Mouse (Mus musculus) MEL (cell line): Measurements from ENCODE around the gene Tfb1m. TPM values are rescaled to one million over a fixed set of nuclear protein-coding genes. Genes with fewer than 3 reads are reported as not detected.
A peak's percentile ranks its signal among the peaks of the same experiment; 100 is the strongest.

Experiments used
- DNase-seq: peaks from one replicate; pipeline ENCODE4 v3.0.0; 2011; ENCODE audit warnings: low read depth, low spot score
- H3K27ac ChIP-seq: 2 replicates; pipeline ENCODE4 v1.5.1; 2012; ENCODE audit warnings: low read depth, mild to moderate bottlenecking, control low read depth, low read length, moderate library complexity; ENCODE audit not compliant: control insufficient read depth
- H3K27me3 ChIP-seq, 2 experiments: fragments of 150-350 bp in 1 of 2; sonication (generic) in 1 of 2; 2 replicates each; pipeline ENCODE4 v1.6.1; 2012; ENCODE audit warnings: low read length in 2 of 2, mild to moderate bottlenecking in 2 of 2, improper control_type of control experiment in 1 of 2, moderate library complexity in 1 of 2; ENCODE audit not compliant: insufficient read depth in 2 of 2, control insufficient read depth in 1 of 2
- H3K36me3 ChIP-seq, 2 experiments: 2 replicates each; pipeline ENCODE4 v1.6.1; 2012 to 2014; ENCODE audit warnings: low read length in 2 of 2, improper control_type of control experiment in 1 of 2, inconsistent platforms in 1 of 2, mild to moderate bottlenecking in 1 of 2; ENCODE audit not compliant: insufficient read depth in 2 of 2, control insufficient read depth in 1 of 2
- H3K4me1 ChIP-seq, 2 experiments: fragments of 150-350 bp in 1 of 2; sonication (generic) in 1 of 2; 2 replicates each; pipeline ENCODE4 v1.6.1; 2012; ENCODE audit warnings: low read length in 2 of 2, improper control_type of control experiment in 1 of 2, mild to moderate bottlenecking in 1 of 2; ENCODE audit not compliant: insufficient read depth in 2 of 2, control insufficient read depth in 1 of 2
- H3K4me3 ChIP-seq, 2 experiments: fragments of 150-350 bp in 1 of 2; sonication (generic) in 1 of 2; 2 replicates each; pipeline ENCODE4 v1.5.1; 2012; ENCODE audit warnings: low read depth in 2 of 2, low read length in 2 of 2, mild to moderate bottlenecking in 2 of 2, moderate library complexity in 2 of 2, control low read depth in 1 of 2, improper control_type of control experiment in 1 of 2; ENCODE audit not compliant: control insufficient read depth in 1 of 2, insufficient read depth in 1 of 2
- H3K79me2 ChIP-seq: 2 replicates; pipeline ENCODE4 v1.6.1; 2012; ENCODE audit warnings: mild to moderate bottlenecking, low read length, moderate library complexity; ENCODE audit not compliant: control insufficient read depth, poor library complexity, insufficient read depth
- H3K9ac ChIP-seq: 2 replicates; pipeline ENCODE4 v1.6.1; 2012; ENCODE audit warnings: low read depth, mild to moderate bottlenecking, control low read depth, low read length, moderate library complexity; ENCODE audit not compliant: control insufficient read depth, poor library complexity, severe bottlenecking
- H3K9me3 ChIP-seq: fragments of 150-350 bp; sonication (generic); replicated peaks from 2 replicates; pipeline ENCODE4 v1.6.1; 2012; ENCODE audit warnings: mild to moderate bottlenecking, low read length, improper control_type of control experiment, moderate library complexity; ENCODE audit not compliant: insufficient read depth
- CHD2 ChIP-seq: IDR thresholded peaks from 2 replicates; pipeline ENCODE4 v1.6.1; 2011; ENCODE audit warnings: low read length, improper control_type of control experiment
- CTCF ChIP-seq, 3 experiments: IDR thresholded peaks in 2 of 3; conservative IDR thresholded peaks in 1 of 3; 2 replicates each; pipeline ENCODE4 v1.5.1; 2011 to 2012; ENCODE audit warnings: low read length in 3 of 3, low read depth in 2 of 3, mild to moderate bottlenecking in 2 of 3, improper control_type of control experiment in 1 of 3, inconsistent platforms in 1 of 3, mixed read lengths in 1 of 3, moderate library complexity in 1 of 3; ENCODE audit not compliant: control insufficient read depth in 1 of 3, insufficient read depth in 1 of 3, poor library complexity in 1 of 3, severe bottlenecking in 1 of 3
- ELF1 ChIP-seq: IDR thresholded peaks from 2 replicates; pipeline ENCODE4 v1.6.1; 2014; ENCODE audit warnings: low read depth, mild to moderate bottlenecking, inconsistent platforms, low read length, improper control_type of control experiment, moderate library complexity
- EP300 ChIP-seq, 2 experiments: IDR thresholded peaks; 2 replicates each; pipeline ENCODE4 v1.6.1; 2011; ENCODE audit warnings: improper control_type of control experiment in 2 of 2, low read length in 2 of 2, low read depth in 1 of 2, mild to moderate bottlenecking in 1 of 2
- ETS1 ChIP-seq: IDR thresholded peaks from 2 replicates; pipeline ENCODE4 v1.6.1; 2012; ENCODE audit warnings: low read depth, mild to moderate bottlenecking, inconsistent platforms, low read length, improper control_type of control experiment, moderate library complexity
- GATA1 ChIP-seq: IDR thresholded peaks from 2 replicates; pipeline ENCODE4 v1.6.1; 2011; ENCODE audit warnings: low read depth, low read length, improper control_type of control experiment
- HCFC1 ChIP-seq: IDR thresholded peaks from 2 replicates; pipeline ENCODE4 v1.6.1; 2012; ENCODE audit warnings: low read depth, mild to moderate bottlenecking, inconsistent platforms, low read length, improper control_type of control experiment, moderate library complexity
- KAT2A ChIP-seq: conservative IDR thresholded peaks from 2 replicates; pipeline ENCODE4 v1.6.1; 2012; ENCODE audit warnings: low read depth, low read length, improper control_type of control experiment, inconsistent platforms
- MAFK ChIP-seq: IDR thresholded peaks from 2 replicates; pipeline ENCODE4 v1.6.1; 2011; ENCODE audit warnings: low read depth, mild to moderate bottlenecking, low read length, improper control_type of control experiment, borderline replicate concordance
- MAZ ChIP-seq: IDR thresholded peaks from 2 replicates; pipeline ENCODE4 v1.6.1; 2012; ENCODE audit warnings: low read depth, mild to moderate bottlenecking, inconsistent platforms, low read length, improper control_type of control experiment
- MEF2A ChIP-seq: IDR thresholded peaks from 2 replicates; pipeline ENCODE4 v1.6.1; 2014; ENCODE audit warnings: low read depth, mild to moderate bottlenecking, inconsistent platforms, low read length, improper control_type of control experiment; ENCODE audit not compliant: poor library complexity, insufficient replicate concordance, severe bottlenecking; ENCODE audit errors: extremely low read depth
- MYB ChIP-seq: IDR thresholded peaks from 2 replicates; pipeline ENCODE4 v1.6.1; 2011; ENCODE audit warnings: mild to moderate bottlenecking, low read depth, low read length, improper control_type of control experiment
- NRF1 ChIP-seq: IDR thresholded peaks from 2 replicates; pipeline ENCODE4 v1.6.1; 2014; ENCODE audit warnings: low read depth, mild to moderate bottlenecking, inconsistent platforms, low read length, improper control_type of control experiment, moderate library complexity; ENCODE audit not compliant: poor library complexity, insufficient read depth, severe bottlenecking
- POLR2AphosphoS5 ChIP-seq: IDR thresholded peaks from 2 replicates; pipeline ENCODE4 v1.6.1; 2012; ENCODE audit warnings: low read depth, borderline replicate concordance, mild to moderate bottlenecking, inconsistent platforms, low read length, moderate library complexity, mixed read lengths
- RCOR1 ChIP-seq: IDR thresholded peaks from 2 replicates; pipeline ENCODE4 v1.6.1; 2012; ENCODE audit warnings: low read depth, mild to moderate bottlenecking, inconsistent platforms, low read length, improper control_type of control experiment
- SIN3A ChIP-seq: IDR thresholded peaks from 2 replicates; pipeline ENCODE4 v1.6.1; 2012; ENCODE audit warnings: low read length, improper control_type of control experiment, inconsistent platforms
- SMC3 ChIP-seq: IDR thresholded peaks from 2 replicates; pipeline ENCODE4 v1.6.1; 2011; ENCODE audit warnings: low read depth, low read length, improper control_type of control experiment
- TCF12 ChIP-seq: IDR thresholded peaks from 2 replicates; pipeline ENCODE4 v1.6.1; 2014; ENCODE audit warnings: low read depth, mild to moderate bottlenecking, inconsistent platforms, low read length, improper control_type of control experiment, moderate library complexity
- UBTF ChIP-seq: IDR thresholded peaks from 2 replicates; pipeline ENCODE4 v1.6.1; 2012; ENCODE audit warnings: low read depth, mild to moderate bottlenecking, inconsistent platforms, low read length, improper control_type of control experiment, moderate library complexity, borderline replicate concordance; ENCODE audit not compliant: insufficient read depth
- USF2 ChIP-seq, 2 experiments: IDR thresholded peaks; 2 replicates each; pipeline ENCODE4 v1.6.1; 2011 to 2012; ENCODE audit warnings: improper control_type of control experiment in 2 of 2, low read length in 2 of 2, borderline replicate concordance in 1 of 2, inconsistent platforms in 1 of 2, low read depth in 1 of 2, mild to moderate bottlenecking in 1 of 2; ENCODE audit not compliant: insufficient read depth in 1 of 2
- ZC3H11A ChIP-seq: IDR thresholded peaks from 2 replicates; pipeline ENCODE4 v1.6.1; 2012; ENCODE audit warnings: low read depth, mild to moderate bottlenecking, inconsistent platforms, low read length, improper control_type of control experiment
- ZKSCAN1 ChIP-seq: IDR thresholded peaks from 2 replicates; pipeline ENCODE4 v1.6.1; 2012; ENCODE audit warnings: low read depth, mild to moderate bottlenecking, inconsistent platforms, low read length, improper control_type of control experiment, moderate library complexity
- ZNF384 ChIP-seq: IDR thresholded peaks from 2 replicates; pipeline ENCODE4 v1.6.1; 2012; ENCODE audit warnings: low read depth, mild to moderate bottlenecking, inconsistent platforms, low read length, improper control_type of control experiment
- polyA plus RNA-seq, 2 experiments: library from polyadenylated mRNA; stranded (reverse) in 1 of 2; unstranded in 1 of 2; fragments of >175 nt in 1 of 2; fragments of >200 nt in 1 of 2; gene quantifications; 2 replicates each; pipeline versions ENCODE4 v1.2.1 to v1.2.4; 2012; ENCODE audit warnings: low replicate concordance in 2 of 2, low read depth in 1 of 2; ENCODE audit not compliant: insufficient read length in 2 of 2, insufficient read depth in 1 of 2, missing spikeins in 1 of 2
- total RNA-seq: library from RNA; depleted of rRNA; stranded (reverse); fragments of 300-350 nt; gene quantifications from 2 replicates; pipeline ENCODE4 v1.2.3, GENCODE M21; 2012

The Tfb1m gene
- total and polyA plus RNA-seq, 3 experiments, result 9.2 to 13.6 TPM; not detected in 1

- no peak for TF ChIP-seq SIN3A
- no peak for TF ChIP-seq MAZ
- no peak; a peak in 1 of 4 replicates for TF ChIP-seq EP300 (IDR thresholded peaks at IDR 0.05; ENCODE audit: low read depth in 1 of 2, low read length in 2 of 2)
- TF ChIP-seq TCF12, result no peak
- no peak for TF ChIP-seq HCFC1
- no peak for TF ChIP-seq ZC3H11A
- TF ChIP-seq SMC3, result peak; percentile 30
- no peak for TF ChIP-seq CHD2
- no peak for TF ChIP-seq UBTF
Measured at GRCm38 (mm10) chr17:3498086-3498485, 59.5 kb downstream of the Tfb1m start (continued).

- DNase-seq, result no peak
- Histone ChIP-seq H3K36me3 (no peaks in the 10 kb centered on the region), H3K9me3 (no peaks in the 10 kb centered on the region), H3K4me1 (0 out of 4 replicates have a peak, but pooled peaks cover 0 to 2% of the 10 kb centered on the region in 2 experiments), H3K79me2 (no peaks in the 10 kb centered on the region), H3K9ac (no peak overlapping the region), H3K27ac (no peak overlapping the region), H3K27me3 (no peaks in the 10 kb centered on the region), H3K4me3 (no peak overlapping the region)
- no peak for TF ChIP-seq UBTF
- no peak for TF ChIP-seq USF2 (IDR thresholded peaks at IDR 0.05; ENCODE audit: borderline replicate concordance in 1 of 2, insufficient read depth in 1 of 2, low read depth in 1 of 2, low read length in 2 of 2)
- no peak for TF ChIP-seq SIN3A
- no peak for TF ChIP-seq MEF2A
- TF ChIP-seq ELF1, result no peak
- no peak for TF ChIP-seq NRF1
- TF ChIP-seq ZNF384, result no peak
- no peak for TF ChIP-seq ZKSCAN1
- TF ChIP-seq GATA1, result no peak
- no peak for TF ChIP-seq ETS1
- no peak for TF ChIP-seq ZC3H11A
- TF ChIP-seq KAT2A, result no peak
- no peak for TF ChIP-seq POLR2AphosphoS5
- no peak for TF ChIP-seq MAZ
- TF ChIP-seq MAFK, result no peak
- TF ChIP-seq TCF12, result no peak
- TF ChIP-seq RCOR1, result no peak
- TF ChIP-seq MYB, result no peak
- TF ChIP-seq CTCF (IDR thresholded peaks at IDR 0.05 in 2 of 3, conservative IDR thresholded peaks at IDR 0.05 in 1 of 3; ENCODE audit: control insufficient read depth in 1 of 3, insufficient read depth in 1 of 3, low read depth in 2 of 3, low read length in 3 of 3, poor library complexity in 1 of 3, severe bottlenecking in 1 of 3), result no peak
- no peak for TF ChIP-seq CHD2
Measured at GRCm38 (mm10) chr17:3496080-3496479, 61.5 kb downstream of the Tfb1m start.
